Mouse (Mus musculus): ENCODE results near the gene Mybpc1. TPM values are rescaled to one million over a fixed set of nuclear protein-coding genes. Genes with fewer than 3 reads are reported as not detected.

The Mybpc1 gene
- polyA plus RNA-seq, 1 experiment = 0.26 TPM

GRCm38 (mm10) chr10:88501886-88502765 is 102.8 kb downstream of the Mybpc1 start:
- Histone ChIP-seq H3K36me3 (ENCODE audit: control insufficient read depth, insufficient read depth, low read length) (no peaks in the 10 kb centered on the region), H3K27me3 (ENCODE audit: control insufficient read depth, insufficient read depth, low read length) (no peaks in the 10 kb centered on the region), H3K27ac (ENCODE audit: control insufficient read depth, insufficient read depth, low read length) (no peak overlapping the region), H3K4me3 (ENCODE audit: control insufficient read depth, insufficient read depth, low read length) (no peak overlapping the region), H3K4me1 (replicated peaks; ENCODE audit: control insufficient read depth, insufficient read depth, low read length) (peaks cover 5% of the 10 kb centered on the region)
- TF ChIP-seq CTCF (IDR thresholded peaks at IDR 0.05; ENCODE audit: borderline replicate concordance, control insufficient read depth, extremely low read depth, insufficient read depth, low read length, poor library complexity) = no peak
- TF ChIP-seq POLR2A (IDR thresholded peaks at IDR 0.05; ENCODE audit: control insufficient read depth, extremely low read depth, insufficient read depth, low read length, poor library complexity) = no peak
- 94% methylated on average over 13 of the region's 13 CpGs for WGBS
- DNase-seq = no peak

DNA sequence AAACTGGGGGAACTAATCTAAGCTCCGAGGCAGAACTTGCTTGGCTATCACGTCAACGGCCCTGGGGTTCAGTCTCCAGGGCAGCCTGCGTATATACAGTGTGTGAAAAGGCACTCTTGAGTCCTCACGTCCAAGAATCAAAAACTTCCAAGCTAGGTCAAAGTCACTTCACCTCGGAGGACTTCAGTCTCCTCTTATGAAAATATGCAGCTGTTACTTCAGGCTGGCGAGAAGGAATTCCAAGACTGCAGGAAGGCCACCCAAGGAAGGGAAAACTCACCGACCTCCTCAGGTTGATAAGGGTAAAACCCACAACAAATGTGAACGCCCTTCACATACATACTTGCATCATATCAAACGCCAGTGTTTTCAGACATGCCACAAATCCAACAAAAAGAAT is 103.6 kb downstream of the Mybpc1 start:
- H3K27ac ChIP-seq (ENCODE audit: control insufficient read depth, insufficient read depth, low read length) = no peak overlapping the region
- no peak for TF ChIP-seq CTCF (IDR thresholded peaks at IDR 0.05; ENCODE audit: borderline replicate concordance, control insufficient read depth, extremely low read depth, insufficient read depth, low read length, poor library complexity)
- no peak for TF ChIP-seq POLR2A (IDR thresholded peaks at IDR 0.05; ENCODE audit: control insufficient read depth, extremely low read depth, insufficient read depth, low read length, poor library complexity)
- H3K27me3 ChIP-seq (ENCODE audit: control insufficient read depth, insufficient read depth, low read length) = no peaks in the 10 kb centered on the region
- H3K4me3 ChIP-seq (ENCODE audit: control insufficient read depth, insufficient read depth, low read length) = no peak overlapping the region
- 90% methylated on average over 10 of the region's 10 CpGs for WGBS
- no peak for DNase-seq
- H3K4me1 ChIP-seq (replicated peaks; ENCODE audit: control insufficient read depth, insufficient read depth, low read length) = peaks cover 5% of the 10 kb centered on the region
- H3K36me3 ChIP-seq (ENCODE audit: control insufficient read depth, insufficient read depth, low read length) = no peaks in the 10 kb centered on the region

GRCm38 (mm10) chr10:88499993-88500392 is 105.0 kb downstream of the Mybpc1 start:
- WGBS = 91% methylated on average over 5 of the region's 5 CpGs

GRCm38 (mm10) chr10:88496864-88497564 is 107.9 kb downstream of the Mybpc1 start:
- WGBS = 41% methylated on average over 11 of the region's 11 CpGs
- H3K4me1 ChIP-seq (replicated peaks; ENCODE audit: control insufficient read depth, insufficient read depth, low read length) = no peaks in the 10 kb centered on the region; the same call in 1 of the 2 replicates
- no peaks in the 10 kb centered on the region for H3K27me3 ChIP-seq (ENCODE audit: control insufficient read depth, insufficient read depth, low read length)
- H3K27ac ChIP-seq (ENCODE audit: control insufficient read depth, insufficient read depth, low read length) = no peak overlapping the region
- DNase-seq = no peak
- TF ChIP-seq POLR2A (IDR thresholded peaks at IDR 0.05; ENCODE audit: control insufficient read depth, extremely low read depth, insufficient read depth, low read length, poor library complexity) (no peak), CTCF (IDR thresholded peaks at IDR 0.05; ENCODE audit: borderline replicate concordance, control insufficient read depth, extremely low read depth, insufficient read depth, low read length, poor library complexity) (no peak)
- H3K4me3 ChIP-seq (ENCODE audit: control insufficient read depth, insufficient read depth, low read length) = no peak overlapping the region
- H3K36me3 ChIP-seq (ENCODE audit: control insufficient read depth, insufficient read depth, low read length) = no peaks in the 10 kb centered on the region

More at GRCm38 (mm10) chr10:88499993-88500392, 105.0 kb downstream of the Mybpc1 start:
- TF ChIP-seq POLR2A (IDR thresholded peaks at IDR 0.05; ENCODE audit: control insufficient read depth, extremely low read depth, insufficient read depth, low read length, poor library complexity) = no peak
- no peak for TF ChIP-seq CTCF (IDR thresholded peaks at IDR 0.05; ENCODE audit: borderline replicate concordance, control insufficient read depth, extremely low read depth, insufficient read depth, low read length, poor library complexity)
- H3K4me1 ChIP-seq (replicated peaks; ENCODE audit: control insufficient read depth, insufficient read depth, low read length) = peaks cover 5% of the 10 kb centered on the region
- H3K36me3 ChIP-seq (ENCODE audit: control insufficient read depth, insufficient read depth, low read length) = no peaks in the 10 kb centered on the region
- no peak for DNase-seq
- H3K27ac ChIP-seq (ENCODE audit: control insufficient read depth, insufficient read depth, low read length) = no peak overlapping the region
- H3K27me3 ChIP-seq (ENCODE audit: control insufficient read depth, insufficient read depth, low read length) = no peaks in the 10 kb centered on the region
- H3K4me3 ChIP-seq (ENCODE audit: control insufficient read depth, insufficient read depth, low read length) = no peak overlapping the region

DNA sequence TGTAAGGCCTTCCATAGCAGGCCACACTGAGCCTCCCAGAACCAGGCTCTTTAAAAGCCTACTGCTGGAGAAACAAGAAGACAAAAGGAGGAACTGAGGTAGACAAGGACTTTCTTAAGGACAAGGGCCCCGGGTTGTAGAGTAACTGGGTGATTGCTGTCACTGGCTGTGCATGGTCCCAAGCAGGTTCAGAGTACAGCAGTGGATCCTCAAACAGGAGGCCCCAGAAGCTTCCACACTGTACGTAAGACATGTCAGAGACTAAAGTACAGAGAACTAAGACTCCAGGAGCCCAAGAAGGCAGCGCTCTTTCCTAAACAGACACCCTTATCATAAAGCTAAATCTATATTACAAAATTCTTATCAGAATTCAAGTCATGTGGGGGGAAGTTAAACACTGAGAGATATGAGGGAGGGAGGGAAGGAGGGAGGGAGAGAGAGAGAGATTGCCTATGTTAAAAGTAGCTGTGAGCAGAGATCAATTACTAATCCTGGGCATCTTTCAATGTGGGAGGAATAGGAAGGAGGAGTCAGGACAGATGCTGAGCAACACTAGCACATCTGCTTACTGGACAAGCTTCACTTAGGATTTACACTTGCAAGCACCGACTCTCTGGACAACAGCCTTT is 109.9 kb downstream of the Mybpc1 start:
- H3K4me3 ChIP-seq (ENCODE audit: control insufficient read depth, insufficient read depth, low read length) = no peak overlapping the region
- WGBS = 68% methylated on average over 4 of the region's 4 CpGs
- no peaks in the 10 kb centered on the region; the same call in 1 of the 2 replicates for H3K4me1 ChIP-seq (replicated peaks; ENCODE audit: control insufficient read depth, insufficient read depth, low read length)
- H3K27ac ChIP-seq (ENCODE audit: control insufficient read depth, insufficient read depth, low read length) = no peak overlapping the region
- no peaks in the 10 kb centered on the region for H3K36me3 ChIP-seq (ENCODE audit: control insufficient read depth, insufficient read depth, low read length)
- DNase-seq = no peak
- TF ChIP-seq POLR2A (IDR thresholded peaks at IDR 0.05; ENCODE audit: control insufficient read depth, extremely low read depth, insufficient read depth, low read length, poor library complexity) (no peak), CTCF (IDR thresholded peaks at IDR 0.05; ENCODE audit: borderline replicate concordance, control insufficient read depth, extremely low read depth, insufficient read depth, low read length, poor library complexity) (no peak)
- no peaks in the 10 kb centered on the region for H3K27me3 ChIP-seq (ENCODE audit: control insufficient read depth, insufficient read depth, low read length)

GRCm38 (mm10) chr10:88492658-88493057 is 112.3 kb downstream of the Mybpc1 start:
- Histone ChIP-seq H3K4me3 (ENCODE audit: control insufficient read depth, insufficient read depth, low read length) (no peak overlapping the region), H3K36me3 (ENCODE audit: control insufficient read depth, insufficient read depth, low read length) (no peaks in the 10 kb centered on the region), H3K27ac (ENCODE audit: control insufficient read depth, insufficient read depth, low read length) (no peak overlapping the region), H3K27me3 (ENCODE audit: control insufficient read depth, insufficient read depth, low read length) (no peaks in the 10 kb centered on the region), H3K4me1 (replicated peaks; ENCODE audit: control insufficient read depth, insufficient read depth, low read length) (no peaks in the 10 kb centered on the region; the same call in 1 of the 2 replicates)
- no peak for DNase-seq
- 47% methylated on average over 8 of the region's 8 CpGs for WGBS
- TF ChIP-seq POLR2A (IDR thresholded peaks at IDR 0.05; ENCODE audit: control insufficient read depth, extremely low read depth, insufficient read depth, low read length, poor library complexity) = no peak
- TF ChIP-seq CTCF (IDR thresholded peaks at IDR 0.05; ENCODE audit: borderline replicate concordance, control insufficient read depth, extremely low read depth, insufficient read depth, low read length, poor library complexity) = no peak

Measured in thymus, adult 2 months (tissue).